Comparison of ENCODE assay signal across 14 mouse cellular contexts in the genomic region with DNA sequence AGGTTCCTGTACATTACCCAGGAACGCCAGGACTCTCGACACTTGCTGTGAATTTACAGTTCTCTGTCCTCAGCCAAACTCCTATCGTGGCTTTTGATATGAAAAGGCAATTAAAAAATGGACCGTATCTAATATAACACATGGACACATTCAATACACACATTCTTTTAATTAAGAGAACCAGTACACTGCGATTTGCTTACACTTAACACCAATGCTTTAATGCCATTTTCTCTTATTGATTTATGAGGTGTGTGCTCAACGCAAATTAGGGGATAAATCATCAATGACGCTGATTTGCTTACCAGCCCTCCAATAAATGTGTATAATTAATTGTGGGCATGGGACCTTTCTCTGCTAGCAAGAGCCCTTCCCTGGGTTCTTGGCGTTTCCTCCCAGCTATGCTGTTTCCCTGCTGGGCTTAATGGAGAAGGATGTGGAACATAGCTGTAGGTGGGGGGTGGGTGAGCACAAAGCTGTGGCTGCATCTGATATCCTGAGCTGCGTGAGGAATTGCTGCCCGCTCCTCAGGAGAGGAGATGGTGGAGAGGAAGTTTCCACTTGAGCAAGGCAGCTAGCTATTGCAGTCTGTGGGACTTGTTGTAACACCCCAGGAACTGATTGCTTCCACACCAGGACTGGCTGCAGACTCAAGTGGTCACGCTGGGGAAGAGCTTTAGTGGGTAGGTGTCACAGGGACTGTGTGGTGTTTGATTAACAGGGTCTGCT.
DNase-seq lines count a peak whose midpoint lies in the region; ATAC-seq and TF ChIP-seq lines count a peak whose summit lies in the region.
"Had no signal": no experiment of that assay in that cellular context is flagged by ENCODE, and none has a peak within 500 bp of the region (broad histone marks: within the 10 kb centered on the region; RNA-seq: fewer than 3 reads in every experiment).

No protein-coding gene starts in this region.

- no peaks in the 10 kb centered on the region for H3K36me3 ChIP-seq in intestine, embryonic 14.5 days (ENCODE audit: control insufficient read depth, insufficient read depth, low read length)
- no peaks in the 10 kb centered on the region for H3K36me3 ChIP-seq in intestine, postnatal 0 days (ENCODE audit: control insufficient read depth, insufficient read depth)
- no peaks in the 10 kb centered on the region for H3K36me3 ChIP-seq in embryonic facial prominence, embryonic 13.5 days
- no peaks in the 10 kb centered on the region for H3K36me3 ChIP-seq in hindbrain, postnatal 0 days (ENCODE audit: insufficient read depth, low read length)
- H3K36me3 ChIP-seq: neural tube, embryonic 12.5 days had no signal

- no peak overlapping the region for H3K4me3 ChIP-seq in intestine, embryonic 14.5 days (ENCODE audit: low read depth, low read length)
- H3K4me3 ChIP-seq in intestine, postnatal 0 days (ENCODE audit: low read depth, low read length) = no peak overlapping the region
- no peak overlapping the region for H3K4me3 ChIP-seq in embryonic facial prominence, embryonic 13.5 days
- no peak overlapping the region for H3K4me3 ChIP-seq in hindbrain, postnatal 0 days (ENCODE audit: low read length)
- H3K4me3 ChIP-seq: neural tube, embryonic 12.5 days had no signal

- H3K9me3 ChIP-seq in intestine, embryonic 14.5 days (ENCODE audit: control insufficient read depth, low read length) = no peaks in the 10 kb centered on the region
- H3K9me3 ChIP-seq in intestine, postnatal 0 days (ENCODE audit: control insufficient read depth) = no peaks in the 10 kb centered on the region
- no peaks in the 10 kb centered on the region for H3K9me3 ChIP-seq in embryonic facial prominence, embryonic 13.5 days
- no peaks in the 10 kb centered on the region for H3K9me3 ChIP-seq in hindbrain, postnatal 0 days (ENCODE audit: low read length)
- H3K9me3 ChIP-seq: neural tube, embryonic 12.5 days had no signal

- H3K9ac ChIP-seq in intestine, embryonic 14.5 days (ENCODE audit: low read length) = no peak overlapping the region
- H3K9ac ChIP-seq in intestine, postnatal 0 days (ENCODE audit: low read depth, low read length) = no peak overlapping the region
- no peak overlapping the region for H3K9ac ChIP-seq in embryonic facial prominence, embryonic 13.5 days
- no peak overlapping the region for H3K9ac ChIP-seq in hindbrain, postnatal 0 days (replicated peaks; ENCODE audit: low read length)
- H3K9ac ChIP-seq: neural tube, embryonic 12.5 days had no signal

- no peak for DNase-seq in intestine, embryonic 14.5 days (ENCODE audit: low spot score)
- peak; percentile 4 for DNase-seq in hindbrain, postnatal 0 days (ENCODE audit: low spot score)
- peak; percentile 23 for DNase-seq in lung, postnatal 10 days
- no peak for DNase-seq in adrenal gland, postnatal 4 days (ENCODE audit: low spot score in 2 of 2)
- no peak for DNase-seq in thymus, adult 18-20 months
- DNase-seq in thymus, postnatal 10 days (ENCODE audit: low spot score in 2 of 2) = no peak
- DNase-seq: gastrocnemius, postnatal 25 days; layer of hippocampus, adult 9-11 months; spleen, adult 18-20 months; thymus, postnatal 25 days had no signal

- peak overlapping the region; percentile 18; the same call in 1 of the 2 replicates for H3K4me2 ChIP-seq in intestine, embryonic 14.5 days (ENCODE audit: low read length)
- H3K4me2 ChIP-seq in intestine, postnatal 0 days (replicated peaks; ENCODE audit: low read depth) = no peak overlapping the region
- H3K4me2 ChIP-seq in embryonic facial prominence, embryonic 13.5 days = no peak overlapping the region
- H3K4me2 ChIP-seq in hindbrain, postnatal 0 days (ENCODE audit: low read depth, low read length) = no peak overlapping the region
- H3K4me2 ChIP-seq: neural tube, embryonic 12.5 days had no signal

- peaks cover 19% of the 10 kb centered on the region for H3K4me1 ChIP-seq in intestine, embryonic 14.5 days (replicated peaks; ENCODE audit: control insufficient read depth, insufficient read depth, low read length)
- no peaks in the 10 kb centered on the region for H3K4me1 ChIP-seq in intestine, postnatal 0 days (replicated peaks; ENCODE audit: control insufficient read depth, insufficient read depth, low read length)
- H3K4me1 ChIP-seq in embryonic facial prominence, embryonic 13.5 days = peaks cover 31% of the 10 kb centered on the region
- no peaks in the 10 kb centered on the region for H3K4me1 ChIP-seq in hindbrain, postnatal 0 days (ENCODE audit: insufficient read depth, low read length)
- H3K4me1 ChIP-seq: neural tube, embryonic 12.5 days had no signal

- H3K27me3 ChIP-seq in intestine, embryonic 14.5 days (replicated peaks; ENCODE audit: control insufficient read depth, insufficient read depth, low read length) = no peaks in the 10 kb centered on the region
- no peaks in the 10 kb centered on the region for H3K27me3 ChIP-seq in intestine, postnatal 0 days (replicated peaks; ENCODE audit: control insufficient read depth, insufficient read depth, low read length)
- no peaks in the 10 kb centered on the region for H3K27me3 ChIP-seq in embryonic facial prominence, embryonic 13.5 days
- no peaks in the 10 kb centered on the region for H3K27me3 ChIP-seq in hindbrain, postnatal 0 days (ENCODE audit: insufficient read depth, low read length)
- H3K27me3 ChIP-seq: CH12.LX; neural tube, embryonic 12.5 days had no signal

- whole genome bisulfite sequencing in intestine, embryonic 14.5 days = 52% methylated on average over 11 of the region's 11 CpGs
- WGBS in intestine, postnatal 0 days = 62% methylated on average over 11 of the region's 11 CpGs
- WGBS in embryonic facial prominence, embryonic 13.5 days = 52% methylated on average over 11 of the region's 11 CpGs
- 65% methylated on average over 11 of the region's 11 CpGs for WGBS in hindbrain, postnatal 0 days

- 0 out of 2 replicates have a peak overlapping the region, but pooled peaks have one; percentile 38 for H3K27ac ChIP-seq in intestine, embryonic 14.5 days (ENCODE audit: low read depth)
- H3K27ac ChIP-seq in intestine, postnatal 0 days (ENCODE audit: low read depth, low read length) = no peak overlapping the region
- 0 out of 2 replicates have a peak overlapping the region, but pooled peaks have one; percentile 48 for H3K27ac ChIP-seq in embryonic facial prominence, embryonic 13.5 days
- no peak overlapping the region for H3K27ac ChIP-seq in hindbrain, postnatal 0 days
- H3K27ac ChIP-seq: neural tube, embryonic 12.5 days had no signal

- no peak for TF ChIP-seq CTCF in intestine, postnatal 0 days (IDR thresholded peaks at IDR 0.05; ENCODE audit: low read depth)
- no peak for TF ChIP-seq CTCF in hindbrain, postnatal 0 days (IDR thresholded peaks at IDR 0.05; ENCODE audit: low read depth)

- ATAC-seq in intestine, embryonic 14.5 days (replicated peaks; ENCODE audit: low FRiP score, low TSS enrichment, low read depth) = no peak
- no peak for ATAC-seq in intestine, postnatal 0 days
- ATAC-seq in embryonic facial prominence, embryonic 13.5 days (ENCODE audit: insufficient number of reproducible peaks, insufficient read depth, low FRiP score, low TSS enrichment, low read depth) = no peak
- ATAC-seq in hindbrain, postnatal 0 days = no peak

Comparison
In these comparisons a context has a peak if more than half of its experiments do, and no peak if none do; other contexts are left out.
1. H3K27ac ChIP-seq: peak in intestine, embryonic 14.5 days (single experiment) and embryonic facial prominence, embryonic 13.5 days (single experiment); none in intestine, postnatal 0 days (single experiment) and hindbrain, postnatal 0 days (single experiment).
2. DNase-seq: peak in hindbrain, postnatal 0 days (single experiment) and lung, postnatal 10 days (single experiment); none in intestine, embryonic 14.5 days (single experiment), adrenal gland, postnatal 4 days (0 of 2), thymus, adult 18-20 months (0 of 2) and thymus, postnatal 10 days (0 of 2).